Mouse (Mus musculus) gastrocnemius, adult 2 months (tissue): ENCODE results near the gene Mlst8. TPM values are rescaled to one million over a fixed set of nuclear protein-coding genes. Genes with fewer than 3 reads are reported as not detected.

Experiments used
- DNase-seq: peaks from one replicate; pipeline ENCODE4 v3.0.0; 2022
- H3K27ac ChIP-seq: fragments of 200-600 bp; 2 replicates; pipeline ENCODE4 v1.8.1; 2022; ENCODE audit warnings: mild to moderate bottlenecking
- H3K4me3 ChIP-seq: fragments of 200-600 bp; 2 replicates; pipeline ENCODE4 v1.8.1; 2022; ENCODE audit warnings: mild to moderate bottlenecking, moderate library complexity
- CTCF ChIP-seq: fragments of 200-600 bp; IDR thresholded peaks from 2 replicates; pipeline ENCODE4 v1.8.1; 2022; ENCODE audit warnings: antibody characterized with exemption, mild to moderate bottlenecking, moderate library complexity
- intact Hi-C: fragments of 180-260 bp; cut with DNase I; formaldehyde crosslinking; loops from one replicate; pipeline ENCODE4 v1.15.1; 2025
- long read RNA-seq, 2 experiments: library from polyadenylated mRNA; stranded (forward); transcript quantifications; one replicate each; pipeline ENCODE4 v2.0.0; 2021
- total RNA-seq, 2 experiments: library from RNA; stranded (reverse); gene quantifications; 2 replicates each; pipeline ENCODE4 v1.2.3; 2021

Mlst8 gene
- 10 to 100 TPM; 12.1 to 14.8 TPM for total RNA-seq
- long read RNA-seq, experiment 1, transcript Mlst8-201 (9 exons, 3,358 nt) = minor isoform, 5 of 25 reads
- long read RNA-seq, experiment 1, transcript Mlst8-202 (9 exons, 3,340 nt) = major isoform, 6 of 25 reads
- long read RNA-seq, experiment 1, partial matches to known transcripts = 0 of 25 reads
- long read RNA-seq, experiment 1, other reads (novel, unspliced or antisense) = 10 of 25 reads
- long read RNA-seq, experiment 2, transcript Mlst8-202 (9 exons, 3,340 nt) = major isoform, 6 of 33 reads
- long read RNA-seq, experiment 2, partial matches to known transcripts = 0 of 33 reads
- long read RNA-seq, experiment 2, other reads (novel, unspliced or antisense) = 20 of 33 reads

DNA sequence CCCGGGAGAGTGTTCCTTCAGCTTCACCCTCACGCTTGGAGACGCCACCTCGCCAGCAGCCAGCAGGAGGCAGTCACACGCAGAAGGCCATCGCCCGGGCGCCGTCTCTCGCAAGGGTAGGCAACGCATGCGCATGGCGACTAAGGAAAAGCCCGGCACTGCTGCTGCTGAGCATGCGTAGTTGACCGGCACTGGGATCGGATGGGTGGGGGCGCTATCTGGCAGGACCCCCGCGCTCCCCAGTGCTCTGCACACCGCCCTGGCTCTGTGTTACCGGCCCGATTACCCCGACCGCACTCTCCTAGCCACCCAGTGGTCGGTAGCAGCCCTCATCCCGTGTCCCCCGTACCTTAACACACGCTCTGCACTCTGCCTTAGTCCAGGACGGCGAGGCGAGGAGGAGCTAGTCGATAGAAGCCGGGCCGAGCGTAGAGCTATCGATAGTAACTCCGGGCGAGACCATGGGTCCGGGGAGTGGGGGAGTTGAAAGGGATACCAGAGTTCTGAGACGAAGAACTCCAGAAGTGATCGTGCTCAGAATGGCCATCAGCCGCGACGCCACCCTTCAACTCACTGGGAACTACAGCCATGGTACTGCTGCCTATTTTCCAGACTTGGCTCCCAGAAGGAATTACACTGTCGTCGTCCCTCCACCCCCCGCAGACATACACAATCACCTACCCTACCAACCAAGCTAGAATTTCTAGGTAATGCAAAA lies at the start of gene Mlst8:
Gene Mlst8, minus strand, starts transcription at position 416 of the 718 bp plus-strand sequence.
- peak; percentile 98 for DNase-seq
- peak; percentile 89 for TF ChIP-seq CTCF
- Histone ChIP-seq H3K27ac (peak within 1 kb of the TSS; percentile 99), H3K4me3 (peak within 1 kb of the TSS; percentile 76)
- intact Hi-C loops = no loop called here

DNA sequence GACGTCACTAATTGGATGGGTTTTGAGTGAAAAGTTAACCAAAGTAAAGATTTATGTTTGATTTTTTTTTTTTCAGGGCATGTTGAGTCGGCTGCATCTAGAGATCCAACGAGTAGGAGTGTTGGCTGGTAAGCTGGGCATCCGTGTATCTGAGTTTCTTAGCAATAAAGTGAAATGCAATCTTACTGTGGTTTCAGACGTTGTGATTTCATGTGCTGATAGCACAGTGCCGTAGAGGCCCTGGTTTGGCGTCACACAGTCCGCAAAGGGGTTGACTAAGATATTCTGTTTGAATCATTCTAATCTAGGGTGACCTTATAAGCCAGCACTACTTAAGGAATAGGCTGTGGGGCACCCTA lies 49.7 kb upstream of the Mlst8 start:
- DNase-seq = no peak
- Histone ChIP-seq H3K4me3 (peak overlapping the region; percentile 87), H3K27ac (peak overlapping the region; percentile 84)
- intact Hi-C loops = loop anchor here (2.0 to 5.0 kb wide), 3 partner anchors 41 to 124 kb away; partner anchors contain the start of genes Caskin1, Nthl1 and Tsc2
- no peak for TF ChIP-seq CTCF

DNA sequence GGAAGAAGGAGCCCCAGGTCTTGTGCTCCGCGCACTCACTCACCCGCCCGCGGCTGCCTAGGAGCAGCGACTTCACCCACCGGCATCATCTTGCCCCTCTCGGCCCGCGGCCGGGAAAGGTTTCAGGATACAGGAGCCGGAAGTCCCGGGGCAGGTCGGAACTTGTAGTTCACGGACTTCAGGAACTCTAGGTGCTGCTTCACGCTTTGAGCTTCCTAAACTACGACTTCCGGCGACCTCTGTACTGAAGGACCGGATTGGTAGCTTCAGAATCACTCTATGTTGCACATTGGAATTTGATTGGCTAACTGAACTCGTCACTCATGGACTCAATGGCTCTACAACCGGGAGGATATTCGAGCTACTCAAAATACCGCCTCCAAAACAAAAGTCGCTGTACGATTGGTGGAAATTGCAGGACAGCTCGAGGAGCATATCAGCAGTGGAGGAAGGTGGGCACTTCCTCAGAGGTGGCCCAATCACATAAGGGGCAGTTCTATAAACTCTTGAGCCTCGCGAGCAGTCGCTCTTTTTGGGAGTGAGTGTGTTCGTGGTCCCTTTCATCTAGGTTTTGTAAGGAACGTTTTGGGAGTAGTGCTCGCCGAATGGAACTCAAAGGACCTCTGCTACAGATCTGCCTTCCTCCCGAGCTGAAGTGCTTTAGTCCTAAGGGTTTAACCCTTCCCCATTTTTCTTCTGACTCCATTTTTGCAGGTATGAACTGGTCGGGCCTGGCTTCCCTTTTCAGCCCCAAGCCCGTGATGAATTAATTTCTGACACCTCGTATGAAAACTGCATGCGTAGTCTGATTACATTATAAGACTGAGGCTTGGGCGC lies 49.1 kb upstream of the Mlst8 start, which contains the start of gene Traf7:
Gene Traf7, minus strand, starts transcription at position 216 of the 837 bp plus-strand sequence.
- TF ChIP-seq CTCF = no peak
- peak; percentile 94 for DNase-seq
- peak within 1 kb of the TSS; percentile 94 for H3K27ac ChIP-seq
- peak within 1 kb of the TSS; percentile 87 for H3K4me3 ChIP-seq
- intact Hi-C loops = loop anchor here (2.0 to 5.0 kb wide), 3 partner anchors 41 to 125 kb away; partner anchors contain the start of genes Caskin1, Nthl1 and Tsc2

DNA sequence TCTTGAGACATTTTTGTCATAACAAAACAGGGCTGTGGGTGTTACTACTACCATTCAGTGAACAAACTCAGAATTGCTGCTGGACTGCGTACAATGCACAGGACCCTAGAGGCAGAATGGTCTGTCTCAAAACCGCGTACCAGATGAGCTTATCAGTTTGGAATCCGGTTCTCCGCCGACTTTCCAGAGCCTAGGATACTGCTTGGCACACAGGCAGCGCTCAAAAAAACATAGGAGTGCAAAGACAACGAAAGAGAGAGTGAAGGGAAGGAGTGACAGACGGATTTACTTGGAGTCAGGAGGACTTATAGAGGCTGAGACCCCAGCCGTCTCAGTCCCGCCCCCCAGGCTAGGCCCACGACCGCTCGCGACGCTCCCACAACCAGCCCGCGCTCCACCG lies 48.4 kb upstream of the Mlst8 start:
- intact Hi-C loops = loop anchor here (5.0 kb wide), 2 partner anchors 40 to 105 kb away; partner anchors contain the start of genes Caskin1, Nthl1 and Tsc2
- Histone ChIP-seq H3K27ac (peak overlapping the region; percentile 94), H3K4me3 (peak overlapping the region; percentile 77)
- DNase-seq = no peak
- TF ChIP-seq CTCF = no peak

DNA sequence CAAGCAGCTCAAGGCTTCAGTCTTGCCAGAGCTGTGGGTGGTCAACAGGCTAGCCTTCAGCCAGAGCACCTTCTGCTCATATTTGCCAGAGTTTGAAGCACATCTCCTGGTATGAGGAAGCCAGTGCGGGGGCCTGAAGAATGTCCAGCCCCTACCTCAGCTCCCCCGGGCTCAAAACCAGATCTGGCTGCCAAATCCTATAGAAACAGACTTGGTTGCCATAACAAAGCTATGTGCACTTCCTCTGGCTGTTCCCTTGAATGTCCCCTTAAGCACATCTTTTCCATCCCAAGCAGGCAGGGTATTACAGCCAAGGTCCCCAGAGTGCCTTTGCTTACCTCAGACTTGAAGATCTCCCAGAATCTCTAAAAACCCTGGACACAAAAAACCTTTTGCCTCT lies 45.9 kb upstream of the Mlst8 start:
- TF ChIP-seq CTCF = no peak
- H3K4me3 ChIP-seq = no peak overlapping the region
- intact Hi-C loops = loop anchor here (5.0 kb wide), 2 partner anchors 37 to 108 kb away; partner anchors contain the start of genes Caskin1, Nthl1 and Tsc2

DNA sequence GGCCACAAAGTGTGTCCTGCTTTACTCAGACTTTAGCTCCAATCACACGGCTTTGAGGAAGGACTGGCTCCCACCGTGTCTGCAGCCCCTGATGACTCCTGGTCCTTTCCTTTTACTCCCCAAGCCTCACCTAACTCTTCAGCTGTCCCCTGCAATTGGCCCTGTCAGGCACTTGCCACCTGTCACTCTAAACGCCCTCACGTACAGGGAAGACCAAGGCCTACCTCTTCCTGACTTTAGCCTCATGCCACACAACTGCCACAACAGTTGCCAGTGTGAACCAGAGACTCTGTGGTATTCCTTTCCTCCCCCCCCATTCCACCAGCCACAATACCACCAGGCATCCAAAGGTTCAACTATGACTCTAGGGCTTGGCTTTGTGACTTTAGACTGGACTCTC lies 41.6 kb upstream of the Mlst8 start:
- H3K4me3 ChIP-seq = no peak overlapping the region
- no peak for DNase-seq
- no peak overlapping the region for H3K27ac ChIP-seq
- intact Hi-C loops = no loop called here
- no peak for TF ChIP-seq CTCF

More for the DNA sequence above, 45.9 kb upstream of the Mlst8 start:
- 0 out of 2 replicates have a peak overlapping the region, but pooled peaks have one; percentile 31 for H3K27ac ChIP-seq
- no peak for DNase-seq

DNA sequence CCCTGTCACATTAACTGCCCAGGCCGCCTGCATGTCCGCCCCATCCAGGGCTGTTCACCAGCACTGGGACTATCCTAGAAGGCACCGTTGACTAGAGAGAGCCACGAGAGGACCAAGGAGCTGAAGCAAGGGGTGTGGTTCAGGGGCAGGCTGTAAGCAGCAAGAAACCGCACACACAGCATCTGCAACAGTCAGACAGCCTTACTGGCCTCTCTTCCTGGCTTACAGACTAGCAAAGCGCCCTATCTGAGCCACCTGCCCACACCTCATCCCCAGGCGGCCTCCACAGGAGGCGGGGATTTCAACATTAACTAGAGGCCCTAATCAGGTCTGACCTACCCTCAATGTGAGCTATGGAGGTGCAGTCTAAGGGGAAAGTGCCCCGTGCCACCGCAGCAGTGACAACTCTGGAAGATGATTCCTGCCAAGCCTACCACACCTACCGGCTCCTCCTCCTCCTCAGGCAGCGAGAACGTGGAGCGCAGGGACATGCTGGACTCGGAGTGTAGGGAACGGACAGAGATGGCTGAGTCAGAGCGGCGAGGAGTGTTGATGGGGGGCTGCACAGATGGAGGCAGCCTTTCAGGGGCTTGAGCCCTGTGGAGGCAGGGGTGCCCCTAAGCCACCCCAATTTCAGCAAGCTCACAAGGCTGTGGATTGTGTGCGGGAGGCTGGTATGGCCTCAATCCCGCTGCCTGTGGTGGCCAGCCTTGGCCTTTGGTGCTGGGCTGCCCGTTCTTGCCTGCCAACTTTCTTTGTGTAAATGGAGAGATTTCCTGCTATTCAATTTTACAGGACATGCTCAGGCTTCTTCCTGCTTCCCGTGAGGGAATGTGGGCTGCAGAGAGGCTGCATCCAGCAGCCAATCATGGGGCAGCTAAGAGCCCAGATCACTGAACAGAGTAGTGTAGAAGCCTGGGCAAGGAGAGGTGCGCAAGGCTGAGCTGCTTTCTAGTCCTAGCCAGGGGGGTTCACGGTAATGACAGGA lies 35.7 kb upstream of the Mlst8 start:
- no peak for DNase-seq
- intact Hi-C loops = no loop called here
- no peak for TF ChIP-seq CTCF
- peak overlapping the region; percentile 80 for H3K27ac ChIP-seq
- peak overlapping the region; percentile 63 for H3K4me3 ChIP-seq

DNA sequence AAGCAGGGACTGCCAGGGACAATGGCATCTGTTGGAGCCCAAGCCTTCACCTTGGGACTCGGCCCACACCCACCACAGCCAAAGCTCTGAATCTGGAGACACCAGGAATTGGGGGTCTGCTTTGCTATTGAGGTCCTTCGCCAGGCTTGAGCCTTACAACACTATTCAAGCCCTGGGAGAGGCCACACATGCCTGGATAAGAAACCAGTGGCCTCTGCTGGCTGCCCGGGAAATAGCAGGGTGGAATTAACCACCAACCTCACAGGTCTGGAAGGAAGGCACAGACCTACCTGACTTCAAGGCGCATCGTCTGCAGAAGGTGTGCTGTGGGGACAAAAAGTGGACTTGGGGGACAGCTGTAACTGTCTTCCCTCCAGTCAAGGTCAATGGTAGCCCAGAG lies 34.7 kb upstream of the Mlst8 start:
- TF ChIP-seq CTCF = peak; percentile 77
- intact Hi-C loops = loop anchor here (2.0 kb wide), 1 partner anchor 15 kb away; no protein-coding TSS in a partner anchor
- Histone ChIP-seq H3K27ac (peak overlapping the region; percentile 80), H3K4me3 (peak overlapping the region; percentile 63)
- peak; percentile 61 for DNase-seq

DNA sequence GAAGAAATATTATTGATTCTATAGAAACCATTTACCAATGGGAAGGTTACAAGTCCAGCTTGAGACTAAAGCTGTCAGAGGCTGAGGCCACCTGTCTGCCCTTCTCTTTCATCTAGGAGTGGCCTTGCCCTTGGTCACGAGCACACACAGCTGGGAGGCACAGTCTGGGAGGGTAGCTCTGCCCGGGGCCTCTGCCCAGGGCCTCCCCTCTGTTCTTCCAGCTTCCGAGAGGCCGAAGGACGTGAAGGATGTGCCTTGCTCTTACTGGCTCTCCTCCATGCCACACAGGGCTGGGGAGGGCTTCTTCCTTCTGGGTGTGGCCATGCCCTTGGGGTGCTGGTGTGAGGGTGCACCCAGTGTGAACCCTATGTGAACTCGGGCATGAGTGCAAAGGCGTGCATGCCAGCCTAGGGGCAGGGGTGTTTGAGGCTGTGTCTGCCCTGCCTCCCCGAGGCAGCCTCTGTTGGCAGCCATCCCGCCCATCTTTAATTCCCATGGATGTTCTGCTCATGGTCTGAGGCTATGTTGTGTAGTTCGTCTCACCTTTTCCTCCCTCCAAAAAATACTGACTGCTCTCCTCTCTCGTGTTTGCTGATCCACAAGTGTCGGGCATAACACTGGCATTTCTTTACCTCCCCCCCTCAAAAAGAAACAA lies 29.1 kb upstream of the Mlst8 start:
- intact Hi-C loops = no loop called here

DNA sequence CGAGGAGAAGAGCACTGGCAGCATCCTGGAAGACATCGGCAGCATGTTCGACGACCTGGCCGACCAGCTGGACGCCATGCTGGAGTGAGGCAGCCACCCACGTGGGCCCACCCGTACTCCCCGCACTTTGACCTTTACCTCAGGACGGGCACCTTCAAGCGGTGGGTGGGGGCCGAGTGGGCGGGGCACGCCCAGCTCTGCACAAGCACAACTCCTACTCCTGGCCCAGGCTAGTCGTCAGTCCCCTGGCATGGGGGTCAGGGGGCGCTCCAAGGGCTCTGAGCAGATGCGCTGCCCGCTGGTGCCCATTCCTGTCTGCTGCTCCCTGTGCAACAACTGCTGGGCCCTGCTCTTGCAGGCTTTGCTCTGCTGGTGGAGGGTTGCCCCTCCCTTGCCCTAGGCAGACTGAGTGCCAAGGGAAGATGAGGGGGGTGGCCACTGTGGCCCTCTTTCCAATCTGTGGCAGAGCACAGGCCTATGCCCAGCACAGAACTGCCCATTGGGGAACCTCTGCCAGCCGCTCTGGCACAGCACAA lies 28.3 kb upstream of the Mlst8 start:
- TF ChIP-seq CTCF = no peak
- Histone ChIP-seq H3K27ac (no peak overlapping the region), H3K4me3 (peak overlapping the region; percentile 64)
- intact Hi-C loops = no loop called here
- no peak for DNase-seq

More for the DNA sequence above, 29.1 kb upstream of the Mlst8 start:
- no peak overlapping the region for H3K4me3 ChIP-seq
- no peak for DNase-seq
- H3K27ac ChIP-seq = no peak overlapping the region
- no peak for TF ChIP-seq CTCF
